Mouse (Mus musculus) embryonic stem cell, embryonic (primary cell): Measurements from ENCODE around the gene Tead1.

ENCODE experiments used
- CTCF ChIA-PET, 4 experiments: fragments of 300-600 bp in 2 of 4; fragments of 350-600 bp in 2 of 4; sonication (Branson Sonifier 250); formaldehyde crosslinking; loops; one replicate each; lab custom pipeline; 2022; ENCODE audit warnings: inconsistent platforms in 2 of 4; lab: Charles Lee
- POLR2A ChIA-PET, 4 experiments: fragments of 300-600 bp in 2 of 4; fragments of 350-600 bp in 2 of 4; sonication (Branson Sonifier 250); formaldehyde crosslinking; loops; one replicate each; lab custom pipeline; 2022; ENCODE audit warnings: antibody characterized with exemption in 4 of 4, inconsistent platforms in 1 of 4; lab: Charles Lee

Gene Tead1

DNA sequence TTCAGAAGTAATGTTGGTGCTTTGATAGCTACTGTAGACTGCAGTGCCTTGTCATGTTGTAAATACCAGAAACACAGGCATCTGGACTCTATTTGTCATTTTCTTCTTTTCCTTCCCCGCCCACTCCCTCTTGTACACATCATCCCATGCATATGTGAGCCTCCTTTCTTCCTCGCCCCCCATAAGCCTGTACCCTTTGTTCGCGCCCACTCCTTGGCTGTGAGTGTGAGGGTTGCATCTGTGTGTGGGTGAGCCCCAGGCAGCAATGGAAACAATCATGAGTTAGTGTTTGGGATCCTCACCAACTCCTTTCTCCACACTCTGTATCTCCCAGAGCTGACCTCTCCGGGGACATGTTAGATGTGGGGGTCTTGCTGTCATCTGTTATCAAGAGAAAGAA, 183.0 kb downstream of the Tead1 start:
- ChIA-PET POLR2A (interaction anchor here in 3 of 4 experiments (0.5 to 4.1 kb wide), 11 partner anchors 11 to 347 kb away, joined by 3 to 16 read pairs (median 4); no protein-coding TSS in a partner anchor), CTCF (interaction anchor here in 1 of 4 experiments (0.7 kb wide), 1 partner anchor 96 kb away, joined by 3 read pairs; no protein-coding TSS in a partner anchor)

DNA sequence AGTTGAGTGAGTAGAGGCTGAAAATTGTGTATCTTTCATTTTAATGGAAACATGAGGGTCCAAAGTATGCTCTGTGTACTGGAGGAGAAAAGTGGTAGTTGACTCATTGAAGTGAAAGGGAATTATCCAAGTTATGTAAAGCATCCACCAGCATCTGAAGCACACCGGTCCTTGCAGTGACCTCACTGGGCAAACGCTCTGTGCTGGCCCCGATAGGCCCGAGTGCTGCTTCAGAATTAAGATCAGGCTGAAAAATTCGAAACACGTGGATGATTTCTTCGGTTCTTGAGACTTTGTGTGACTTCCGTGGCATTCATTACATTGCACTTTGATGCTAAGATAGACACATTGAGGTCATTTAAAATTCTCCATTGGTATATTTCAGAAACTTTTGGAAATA, 185.1 kb downstream of the Tead1 start:
- ChIA-PET CTCF (interaction anchor here in 1 of 4 experiments (1.5 kb wide), 1 partner anchor 10 kb away, joined by 5 read pairs; no protein-coding TSS in a partner anchor), POLR2A (interaction anchor here in 1 of 4 experiments (1.7 kb wide), 1 partner anchor 9 kb away, joined by 5 read pairs; no protein-coding TSS in a partner anchor)

DNA sequence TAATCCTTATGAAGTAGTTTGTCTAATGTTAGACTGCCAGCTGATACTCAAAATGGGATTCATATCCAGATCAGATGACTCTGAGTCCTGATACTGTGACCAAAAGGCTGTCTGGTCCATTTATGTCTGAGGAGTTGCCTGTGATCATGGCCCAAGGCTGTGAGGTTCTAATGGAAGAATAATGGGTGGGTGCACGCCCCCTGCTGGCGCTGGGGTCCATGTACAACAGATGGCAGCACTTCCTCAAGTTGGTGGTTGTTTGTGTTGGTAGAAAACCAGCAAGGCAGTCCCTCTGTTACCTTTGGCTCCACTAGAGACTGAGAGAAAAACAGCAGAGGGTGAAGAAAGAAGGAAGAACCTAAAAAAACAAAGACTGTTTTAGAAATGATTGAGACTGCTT, 186.6 kb downstream of the Tead1 start:
- CTCF ChIA-PET = no interaction called here

DNA sequence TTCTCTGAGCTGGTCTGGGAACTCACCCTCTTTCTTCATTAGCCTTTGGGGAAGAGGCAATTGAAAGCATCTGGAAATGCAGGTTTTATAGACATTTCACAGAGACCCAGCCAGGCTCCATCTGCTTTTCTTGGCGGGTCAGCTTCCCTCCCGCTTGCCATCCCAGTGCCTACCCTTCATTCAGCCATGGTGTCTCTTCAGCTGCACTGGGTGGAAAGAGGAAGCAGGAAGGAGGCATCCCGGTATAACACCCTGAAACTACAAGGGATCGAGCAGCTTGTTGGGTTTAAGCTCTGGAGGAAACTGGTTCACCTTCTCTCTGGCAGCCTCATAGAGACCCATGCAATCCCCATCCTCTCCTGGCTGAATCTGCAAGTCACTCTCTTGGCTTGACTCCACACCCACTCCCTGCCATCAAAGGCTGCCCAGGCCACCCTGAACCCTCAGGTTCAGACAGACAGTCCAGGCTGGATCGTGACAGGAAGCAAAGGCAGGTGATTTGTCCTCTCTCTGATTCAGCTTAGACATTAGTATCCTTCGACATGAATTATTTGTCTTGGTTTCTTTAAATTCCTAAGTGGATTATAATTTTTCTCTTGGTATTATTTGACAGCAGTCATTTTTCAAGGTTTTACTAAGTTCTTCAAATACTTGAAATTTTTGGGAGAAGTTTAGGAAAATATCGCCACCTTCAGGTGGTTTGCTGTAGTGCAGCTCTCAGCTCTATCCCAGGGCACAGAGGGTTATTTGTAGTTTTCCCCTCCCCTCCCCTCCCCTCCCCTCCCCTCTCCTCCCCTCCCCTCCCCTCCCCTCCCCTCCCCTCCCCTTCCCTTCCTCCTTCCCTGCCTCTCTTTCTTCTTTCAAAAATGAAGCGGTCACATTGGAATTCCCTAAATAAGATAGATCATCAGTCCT, 189.7 kb downstream of the Tead1 start:
- ChIA-PET POLR2A (interaction anchor here in 3 of 4 experiments (0.7 to 6.8 kb wide), 20 partner anchors 10 to 500 kb away, joined by 3 to 48 read pairs (median 4); partner anchors contain the start of gene Btbd10 (in 1 of the 3)), CTCF (interaction anchor here (0.7 to 3.4 kb wide), 38 partner anchors 9 to 641 kb away, joined by 3 to 18 read pairs (median 4); no protein-coding TSS in a partner anchor)

More for the DNA sequence above, 186.6 kb downstream of the Tead1 start:
- POLR2A ChIA-PET = interaction anchor here in 2 of 4 experiments (0.7 to 6.8 kb wide), 3 partner anchors 10 to 24 kb away, joined by 3 to 48 read pairs (median 3); no protein-coding TSS in a partner anchor

DNA sequence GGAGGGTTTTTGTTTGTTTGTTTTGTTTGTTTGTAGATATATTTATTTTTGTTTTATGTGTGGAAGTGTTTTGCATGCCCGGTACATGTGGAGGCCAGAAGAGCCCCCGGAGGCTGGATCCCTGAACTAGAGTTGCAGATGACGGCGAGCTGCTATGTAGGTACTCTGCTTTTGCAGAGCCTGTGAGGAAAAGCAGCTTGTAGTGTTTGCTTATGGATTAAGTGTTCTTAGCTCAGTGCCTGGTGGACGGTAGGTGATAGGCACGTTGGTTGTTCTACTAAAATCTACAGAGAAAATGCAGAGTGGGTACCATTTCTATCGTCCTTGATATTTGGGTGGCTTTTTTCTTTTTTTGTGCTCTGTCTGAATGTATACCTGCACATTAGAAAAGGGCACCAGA, 192.6 kb downstream of the Tead1 start:
- ChIA-PET POLR2A (interaction anchor here in 1 of 4 experiments (0.9 to 1.6 kb wide), 3 partner anchors 17 to 31 kb away, joined by 3 to 4 read pairs (median 3); no protein-coding TSS in a partner anchor), CTCF (no interaction called here)

DNA sequence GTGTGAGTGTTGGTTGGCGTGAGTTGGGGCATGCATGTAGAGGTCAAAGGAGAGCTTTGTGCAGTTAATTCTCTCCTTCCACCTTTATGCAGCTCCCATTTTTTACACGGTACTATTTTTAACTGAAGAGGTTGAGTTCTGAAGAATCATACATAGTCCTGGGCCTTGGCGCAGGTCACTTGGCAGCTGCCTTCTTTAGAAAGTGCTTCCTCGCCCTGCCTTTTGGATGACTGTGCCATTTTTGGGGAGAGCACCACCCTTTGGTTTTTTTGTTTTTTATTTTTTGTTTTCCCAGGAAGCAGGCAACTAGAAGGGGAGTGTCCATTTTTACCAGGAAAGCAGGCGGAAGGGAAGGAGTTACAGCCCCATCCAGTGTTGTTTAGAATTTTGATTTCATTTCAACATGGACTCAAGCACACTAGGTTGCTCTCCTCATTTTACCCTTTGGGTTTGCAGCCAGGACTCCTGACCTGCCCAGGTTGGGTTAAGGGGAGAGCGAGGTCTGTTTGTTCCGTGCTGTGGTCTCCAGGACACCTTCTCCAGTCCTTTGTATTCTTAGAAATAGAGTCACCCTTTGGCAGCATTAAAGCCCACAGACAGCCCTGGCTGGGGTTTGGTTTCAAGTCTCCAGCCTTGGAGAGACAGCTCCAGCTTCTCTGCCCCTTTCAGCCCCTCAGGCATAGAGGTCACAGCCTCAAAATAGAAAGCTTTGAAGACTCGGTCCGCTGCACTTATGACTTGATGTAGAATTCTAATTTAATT, 193.5 kb downstream of the Tead1 start:
- POLR2A ChIA-PET = interaction anchor here in 1 of 4 experiments (0.9 to 1.9 kb wide), 4 partner anchors 11 to 182 kb away, joined by 3 to 5 read pairs (median 3); no protein-coding TSS in a partner anchor
- CTCF ChIA-PET = no interaction called here

DNA sequence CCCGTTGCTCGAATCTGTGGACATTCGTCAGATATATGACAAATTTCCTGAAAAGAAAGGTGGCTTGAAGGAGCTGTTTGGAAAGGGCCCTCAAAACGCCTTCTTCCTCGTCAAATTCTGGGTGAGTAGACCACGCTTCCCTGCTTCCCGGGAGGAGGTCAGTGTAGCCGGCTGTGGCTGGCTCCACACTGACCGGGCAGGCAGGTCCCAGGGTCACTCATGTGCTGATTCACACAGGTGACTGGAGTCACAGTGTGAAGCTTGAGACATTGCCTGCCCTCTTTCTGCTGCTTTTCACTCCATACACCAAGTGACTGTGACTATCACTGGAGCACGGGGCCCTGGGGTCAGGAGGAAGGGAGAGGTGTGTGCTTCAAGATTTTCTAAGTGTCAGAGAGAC, 197.0 kb downstream of the Tead1 start:
- CTCF ChIA-PET = no interaction called here
- POLR2A ChIA-PET = interaction anchor here in 1 of 4 experiments (0.6 kb wide), 1 partner anchor 43 kb away, joined by 6 read pairs; no protein-coding TSS in a partner anchor

DNA sequence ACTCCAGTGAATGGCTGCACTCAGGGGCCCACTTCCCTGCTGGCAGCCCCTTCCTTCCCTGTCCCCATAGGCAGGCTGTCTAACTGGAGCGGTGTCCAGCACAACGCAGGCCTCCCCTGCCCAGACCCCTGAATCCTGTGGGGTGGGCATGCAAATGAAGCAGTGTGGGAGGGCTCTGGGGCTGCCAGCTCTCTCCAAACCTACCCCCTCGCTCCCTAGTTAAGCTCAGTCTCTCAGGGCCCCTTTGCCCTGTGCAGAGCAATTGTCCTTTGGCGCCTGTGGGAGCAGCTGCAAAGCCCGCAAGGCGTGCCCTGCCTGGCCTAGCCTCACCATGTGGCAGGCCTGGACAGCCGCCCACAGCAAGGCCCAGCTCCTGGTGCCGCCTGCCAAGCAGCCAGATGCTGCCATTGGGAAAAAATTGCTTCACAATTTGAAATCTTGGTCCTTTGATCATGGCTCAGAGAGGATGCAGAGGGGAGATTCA, 204.7 kb downstream of the Tead1 start:
- ChIA-PET CTCF (interaction anchor here in 1 of 4 experiments (0.8 to 0.9 kb wide), 2 partner anchors 15 to 188 kb away, joined by 3 to 5 read pairs; no protein-coding TSS in a partner anchor), POLR2A (interaction anchor here in 2 of 4 experiments (0.9 to 2.4 kb wide), 11 partner anchors 10 to 485 kb away, joined by 3 to 8 read pairs (median 4); partner anchors contain the start of genes Btbd10 (in 1 of the 2) and Tead1 (in 1 of the 2))

DNA sequence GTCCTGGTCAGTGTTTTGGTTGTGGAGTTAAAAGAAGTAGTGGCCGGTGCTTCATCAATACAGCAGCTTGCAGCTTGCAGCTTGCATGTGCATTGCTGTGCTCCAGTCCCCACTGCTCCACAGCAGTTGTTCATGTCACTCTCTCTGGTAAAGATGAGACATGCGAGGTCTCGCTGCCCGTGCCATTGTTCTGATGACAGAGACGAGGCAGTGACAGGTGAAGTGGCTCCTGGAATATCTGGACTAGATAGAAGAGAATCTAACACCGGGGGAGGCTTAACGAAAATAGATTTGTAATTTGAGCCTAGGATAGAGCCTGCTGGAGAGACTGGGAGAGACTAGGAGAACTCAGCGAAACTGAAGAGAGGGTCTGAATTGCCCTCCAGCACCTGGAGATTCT, 206.4 kb downstream of the Tead1 start:
- CTCF ChIA-PET = no interaction called here
- POLR2A ChIA-PET = no interaction called here

DNA sequence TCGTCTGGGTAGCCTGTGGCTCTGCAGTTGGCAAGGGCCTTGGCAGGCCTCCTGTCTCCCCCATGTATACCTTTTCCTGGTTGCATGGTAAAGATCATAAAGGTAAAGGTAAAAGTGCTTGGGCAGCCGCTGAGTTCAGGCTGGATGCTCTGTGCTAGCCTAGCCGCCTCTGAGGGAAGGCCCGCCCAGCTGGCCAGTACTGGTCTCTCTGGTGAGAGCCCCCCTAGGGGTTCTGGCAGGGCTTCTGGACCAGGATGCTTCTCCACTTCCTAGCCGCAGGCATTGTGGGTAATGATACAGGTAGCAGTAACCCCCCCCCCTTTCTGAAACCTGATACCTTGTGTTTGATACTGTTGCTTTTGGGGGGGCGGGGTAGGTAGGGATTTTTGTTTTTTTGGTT, 212.8 kb downstream of the Tead1 start:
- ChIA-PET CTCF (no interaction called here), POLR2A (interaction anchor here in 1 of 4 experiments (1.1 to 3.4 kb wide), 2 partner anchors 10 to 42 kb away, joined by 3 to 12 read pairs; no protein-coding TSS in a partner anchor)

DNA sequence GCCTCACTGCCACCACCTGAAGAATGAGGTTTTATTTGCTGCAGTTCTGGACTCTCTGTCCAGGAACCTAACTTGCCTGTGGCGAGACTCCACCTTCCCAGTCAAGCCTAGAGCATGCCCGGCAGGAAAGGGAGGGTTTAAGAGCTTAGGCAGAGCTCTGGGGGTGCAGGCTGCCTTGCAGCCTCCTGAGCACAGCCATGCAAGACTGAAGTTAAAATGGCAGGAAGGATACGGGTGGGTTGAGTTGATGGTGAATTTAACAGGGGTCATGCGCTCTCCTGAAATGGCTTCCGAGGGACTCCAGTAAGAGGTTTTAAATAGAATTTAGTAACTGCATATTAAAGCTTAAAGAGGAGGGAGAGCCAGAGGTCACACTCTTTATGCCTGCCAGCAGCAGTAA, 213.5 kb downstream of the Tead1 start:
- CTCF ChIA-PET = interaction anchor here in 2 of 4 experiments (0.6 kb wide), 2 partner anchors 199 to 524 kb away, joined by 3 to 5 read pairs; no protein-coding TSS in a partner anchor

DNA sequence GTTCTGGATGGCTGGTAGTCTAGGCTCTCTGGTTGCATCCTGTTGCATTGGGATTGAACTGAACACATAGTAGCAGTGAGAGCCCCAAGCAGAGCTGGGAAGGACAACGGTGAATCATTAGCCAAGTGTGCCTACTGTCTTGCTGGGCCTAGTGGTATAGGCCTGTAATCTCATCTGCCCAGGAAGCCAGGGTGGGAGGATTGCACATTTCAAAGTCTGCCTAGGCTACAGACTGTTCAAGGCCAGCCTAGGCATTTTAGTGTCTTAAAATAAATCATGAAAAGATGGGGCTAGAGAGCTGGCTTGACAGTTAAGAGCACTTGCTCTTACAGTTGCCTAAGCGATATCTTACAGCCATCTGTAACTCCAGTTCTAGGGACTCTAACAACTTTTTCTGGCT, 217.2 kb downstream of the Tead1 start:
- CTCF ChIA-PET = no interaction called here

More for the DNA sequence above, 213.5 kb downstream of the Tead1 start:
- POLR2A ChIA-PET = interaction anchor here in 1 of 4 experiments (1.1 to 3.4 kb wide), 2 partner anchors 11 to 42 kb away, joined by 3 to 12 read pairs; no protein-coding TSS in a partner anchor

DNA sequence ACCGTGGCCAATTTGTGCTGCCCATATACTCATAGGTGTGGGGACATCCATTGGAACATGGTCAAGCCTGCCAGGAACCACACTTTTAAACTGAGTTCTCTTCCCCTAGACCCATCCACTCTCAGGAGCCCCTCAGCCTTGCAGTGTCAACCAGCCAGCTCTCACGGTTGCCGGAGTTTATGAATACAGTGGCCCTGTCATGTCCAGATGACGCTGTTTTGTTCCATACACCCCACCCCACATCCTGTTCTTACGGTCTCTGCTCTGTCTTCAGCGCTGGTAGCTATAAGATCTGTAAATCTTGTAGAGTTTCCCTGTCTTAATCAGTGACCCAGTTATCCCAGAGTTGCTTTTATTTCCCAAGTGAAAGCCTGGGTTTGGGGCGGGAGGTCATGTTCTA, 222.6 kb downstream of the Tead1 start:
- ChIA-PET CTCF (no interaction called here), POLR2A (interaction anchor here in 1 of 4 experiments (0.7 to 1.4 kb wide), 3 partner anchors 18 to 542 kb away, joined by 3 read pairs; partner anchors contain the start of gene Rassf10)

More for the DNA sequence above, 217.2 kb downstream of the Tead1 start:
- POLR2A ChIA-PET = interaction anchor here in 1 of 4 experiments (1.2 kb wide), 1 partner anchor 42 kb away, joined by 3 read pairs; no protein-coding TSS in a partner anchor

DNA sequence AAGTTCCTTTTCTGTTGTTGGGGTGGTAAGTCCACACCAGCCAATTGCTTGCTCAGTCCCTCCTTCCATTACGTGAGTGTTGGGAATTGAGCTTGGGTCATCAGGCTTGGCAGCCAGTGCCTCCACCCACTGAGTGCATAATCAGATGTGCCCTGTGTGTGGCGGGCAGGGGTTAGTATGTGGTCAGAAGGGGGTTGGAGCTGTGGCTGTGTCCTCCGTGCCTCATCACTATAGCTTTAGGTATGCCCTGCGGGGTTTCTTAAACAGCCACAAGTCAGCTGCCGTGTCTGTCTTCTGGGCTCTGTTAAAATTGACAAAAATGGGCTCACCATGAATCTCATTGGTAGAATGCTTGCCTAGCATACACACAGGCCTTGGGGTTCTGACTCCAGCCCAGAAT, 227.7 kb downstream of the Tead1 start:
- ChIA-PET POLR2A (interaction anchor here in 1 of 4 experiments (0.8 to 1.6 kb wide), 4 partner anchors 23 to 154 kb away, joined by 3 to 5 read pairs (median 4); no protein-coding TSS in a partner anchor), CTCF (no interaction called here)

DNA sequence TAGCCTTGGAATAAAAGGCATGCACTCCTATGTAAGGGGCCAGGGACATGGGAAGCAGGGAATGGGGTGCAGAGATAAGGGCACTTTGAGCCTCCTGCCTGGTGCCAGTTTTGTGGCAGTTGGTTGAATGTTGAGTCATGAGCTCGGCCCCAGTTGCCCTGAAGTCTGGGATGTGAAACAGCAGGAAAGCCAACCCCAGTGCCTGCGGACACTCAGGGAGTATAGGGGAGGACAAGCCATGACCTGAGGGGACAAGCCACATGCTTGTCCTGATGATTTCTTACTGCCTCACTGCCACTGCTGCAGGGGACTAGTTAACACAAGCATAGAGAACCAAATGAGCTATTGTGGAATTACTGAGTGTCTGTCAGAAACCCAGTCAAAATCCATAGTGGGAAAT, 228.3 kb downstream of the Tead1 start:
- CTCF ChIA-PET = no interaction called here
- POLR2A ChIA-PET = interaction anchor here in 2 of 4 experiments (0.8 to 1.6 kb wide), 5 partner anchors 19 to 462 kb away, joined by 3 to 5 read pairs (median 3); partner anchors contain the start of gene Btbd10 (in 1 of the 2)

DNA sequence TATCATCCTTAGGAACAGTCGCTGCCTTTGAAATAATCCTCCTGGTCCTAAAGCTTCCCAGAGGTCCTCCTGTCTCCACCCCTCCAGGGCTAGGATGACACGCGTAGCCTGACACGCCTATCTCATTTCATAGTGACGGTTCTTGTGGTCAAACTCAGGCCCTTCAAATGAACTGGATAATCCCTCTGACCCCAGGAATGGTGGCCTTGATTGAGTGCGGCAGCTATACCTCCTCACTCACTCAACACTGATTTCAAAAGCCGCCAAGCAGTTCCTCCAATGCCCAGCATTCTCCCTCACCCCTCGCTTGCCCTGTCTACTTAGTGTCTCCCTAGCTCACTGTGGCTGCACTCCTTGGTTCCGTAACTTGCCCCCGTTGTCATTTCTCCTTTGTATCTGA, 230.0 kb downstream of the Tead1 start:
- ChIA-PET POLR2A (interaction anchor here in 1 of 4 experiments (0.7 to 0.9 kb wide), 2 partner anchors 13 to 47 kb away, joined by 3 read pairs; no protein-coding TSS in a partner anchor), CTCF (interaction anchor here in 1 of 4 experiments (0.6 kb wide), 1 partner anchor 211 kb away, joined by 3 read pairs; no protein-coding TSS in a partner anchor)

DNA sequence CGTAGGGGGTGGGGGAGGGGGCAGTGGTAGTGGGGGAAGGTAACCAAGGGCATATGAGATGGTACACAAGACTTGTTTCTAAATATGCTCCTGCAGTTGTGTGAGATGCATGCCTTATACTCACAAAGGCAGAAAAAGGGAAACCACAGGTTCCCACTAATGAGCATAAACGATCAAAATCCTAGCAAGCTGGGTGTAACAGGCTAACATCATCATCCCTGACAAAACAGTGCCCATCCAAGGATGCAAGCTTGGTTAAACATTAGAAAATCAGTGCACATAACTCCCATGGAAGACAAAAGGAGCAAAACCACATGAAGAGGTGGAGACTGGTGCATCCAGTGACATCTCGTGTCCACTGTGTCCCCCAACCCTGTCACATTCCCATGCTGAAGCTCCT, 233.9 kb downstream of the Tead1 start:
- POLR2A ChIA-PET = no interaction called here
- CTCF ChIA-PET = interaction anchor here in 1 of 4 experiments (0.9 to 1.4 kb wide), 2 partner anchors 213 to 219 kb away, joined by 3 to 5 read pairs; no protein-coding TSS in a partner anchor
